Comparison of ENCODE assay signal across 16 mouse cellular contexts in genomic region chr3:55288726-55289125, GRCm38 (mm10). TPM values are rescaled to one million over a fixed set of nuclear protein-coding genes. Genes with fewer than 3 reads are reported as not detected.
"Had no signal": no experiment of that assay in that cellular context is flagged by ENCODE, and none has a peak within 500 bp of the region (broad histone marks: within the 10 kb centered on the region; RNA-seq: fewer than 3 reads in every experiment).

No protein-coding gene starts in this region.

- H3K27ac ChIP-seq: limb, embryonic 13.5 days; liver, embryonic 14.5 days; midbrain, embryonic 10.5 days; midbrain, embryonic 15.5 days; neural tube, embryonic 12.5 days; stomach, embryonic 15.5 days had no signal

- H3K4me1 ChIP-seq: stomach, embryonic 15.5 days had no signal

- H3K9ac ChIP-seq: limb, embryonic 13.5 days; liver, embryonic 14.5 days; midbrain, embryonic 15.5 days; neural tube, embryonic 12.5 days; stomach, embryonic 15.5 days had no signal

- H3K36me3 ChIP-seq: limb, embryonic 13.5 days; midbrain, embryonic 10.5 days; midbrain, embryonic 15.5 days; neural tube, embryonic 12.5 days; stomach, embryonic 15.5 days had no signal

- DNase-seq: kidney, adult 9 months; left cerebral cortex, postnatal 4 days; lung, adult 18-20 months; lung, postnatal 10 days; lung, postnatal 4 days; right cerebral cortex, postnatal 14 days; thymus, adult 2 months; thymus, postnatal 25 days had no signal

- H3K27me3 ChIP-seq: limb, embryonic 13.5 days; midbrain, embryonic 15.5 days; neural tube, embryonic 12.5 days; stomach, embryonic 15.5 days had no signal

- H3K4me2 ChIP-seq: limb, embryonic 13.5 days; midbrain, embryonic 15.5 days; neural tube, embryonic 12.5 days; stomach, embryonic 15.5 days had no signal

- ATAC-seq: intestine, embryonic 16.5 days; midbrain, embryonic 15.5 days had no signal

- H3K4me3 ChIP-seq: limb, embryonic 13.5 days; midbrain, embryonic 10.5 days; midbrain, embryonic 15.5 days; neural tube, embryonic 12.5 days; stomach, embryonic 15.5 days had no signal

- H3K9me3 ChIP-seq: limb, embryonic 13.5 days; midbrain, embryonic 10.5 days; midbrain, embryonic 15.5 days; neural tube, embryonic 12.5 days; stomach, embryonic 15.5 days had no signal

RNA-seq across cellular contexts. Expression of gene Dclk1, which starts 46.6 kb away (rescaled TPM):
- polyA plus RNA-seq: liver, adult 2 months had no signal
